Mouse (Mus musculus): ENCODE measurements around the gene Rab40c.
A peak's percentile ranks its signal among the peaks of the same experiment; 100 is the strongest.

- TF ChIP-seq CTCF (IDR thresholded peaks at IDR 0.05; ENCODE audit: low read depth, low read length): peak; percentile 21; the same call in 1 of the 2 replicates
- no peak for TF ChIP-seq GATA1 (IDR thresholded peaks at IDR 0.05; ENCODE audit: borderline replicate concordance, low read length)
- TF ChIP-seq TAL1 (conservative IDR thresholded peaks at IDR 0.05; ENCODE audit: low read depth, low read length): no peak
- TF ChIP-seq POLR2AphosphoS5 (IDR thresholded peaks at IDR 0.05; ENCODE audit: insufficient replicate concordance, low read depth, low read length): no peak
Observed at GRCm38 (mm10) chr17:25879261-25879660, 40.3 kb downstream of the Rab40c start.

All from G1E (cell line).